Comparison of ENCODE assay signal across 30 mouse cellular contexts in the genomic region with DNA sequence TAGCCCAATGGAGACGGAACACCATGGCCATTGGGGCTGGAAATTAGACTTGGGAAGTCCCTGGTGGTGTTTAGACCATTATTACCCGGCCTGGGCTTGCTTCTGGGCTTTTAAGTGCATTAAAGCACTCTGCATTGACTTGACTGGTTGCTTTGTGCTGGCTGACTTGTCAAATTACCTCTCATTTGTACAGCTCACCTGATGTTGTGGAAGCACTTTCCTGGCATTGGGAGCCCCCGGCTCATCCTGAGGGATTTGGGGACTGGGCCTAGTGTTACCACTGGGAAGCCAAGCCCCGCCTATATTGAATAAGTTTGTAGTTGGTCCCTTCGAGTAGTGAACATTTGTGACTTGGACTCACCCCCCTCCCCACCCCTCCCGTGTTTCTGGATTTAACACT.
"Had no signal": no experiment of that assay in that cellular context is flagged by ENCODE, and none has a peak within 500 bp of the region (broad histone marks: within the 10 kb centered on the region; RNA-seq: fewer than 3 reads in every experiment).

No protein-coding gene starts in this region.

- H3K4me2 ChIP-seq: limb, embryonic 12.5 days; limb, embryonic 13.5 days; limb, embryonic 15.5 days; liver, embryonic 11.5 days; liver, embryonic 12.5 days; liver, embryonic 13.5 days; liver, embryonic 15.5 days; lung, embryonic 14.5 days; lung, embryonic 15.5 days; midbrain, embryonic 12.5 days; midbrain, embryonic 15.5 days; neural tube, embryonic 12.5 days had no signal

- H3K27me3 ChIP-seq: limb, embryonic 12.5 days; limb, embryonic 13.5 days; limb, embryonic 15.5 days; liver, embryonic 12.5 days; liver, embryonic 13.5 days; lung, embryonic 15.5 days; megakaryocyte, embryonic 14.5 days; midbrain, embryonic 12.5 days; midbrain, embryonic 15.5 days; neural tube, embryonic 12.5 days had no signal

- ATAC-seq: liver, embryonic 12.5 days; liver, postnatal 0 days; lung, postnatal 0 days; midbrain, embryonic 15.5 days; midbrain, embryonic 16.5 days had no signal

- H3K4me3 ChIP-seq: limb, embryonic 10.5 days; limb, embryonic 12.5 days; limb, embryonic 13.5 days; limb, embryonic 15.5 days; liver, embryonic 12.5 days; liver, embryonic 13.5 days; liver, embryonic 15.5 days; lung, embryonic 15.5 days; megakaryocyte, embryonic 14.5 days; midbrain, embryonic 10.5 days; midbrain, embryonic 12.5 days; midbrain, embryonic 15.5 days; myocyte; neural tube, embryonic 12.5 days had no signal

- DNase-seq: left cerebral cortex, postnatal 4 days; liver; liver, embryonic 13.5 days; liver, postnatal 0 days; lung, adult 18-20 months; lung, adult 2 months; lung, embryonic 14.5 days; lung, postnatal 10 days; lung, postnatal 14 days; lung, postnatal 36 days; lung, postnatal 4 days; midbrain, embryonic 14.5 days had no signal

- H3K9ac ChIP-seq: limb, embryonic 12.5 days; limb, embryonic 13.5 days; limb, embryonic 15.5 days; liver, embryonic 12.5 days; liver, embryonic 13.5 days; liver, embryonic 14.5 days; liver, embryonic 15.5 days; liver, postnatal 0 days; lung, embryonic 14.5 days; lung, embryonic 15.5 days; midbrain, embryonic 12.5 days; midbrain, embryonic 15.5 days; neural tube, embryonic 12.5 days had no signal

- H3K36me3 ChIP-seq: limb, embryonic 10.5 days; limb, embryonic 12.5 days; limb, embryonic 13.5 days; limb, embryonic 15.5 days; liver, embryonic 12.5 days; liver, embryonic 13.5 days; liver, embryonic 15.5 days; lung, embryonic 15.5 days; midbrain, embryonic 10.5 days; midbrain, embryonic 12.5 days; midbrain, embryonic 15.5 days; neural tube, embryonic 12.5 days had no signal

- H3K27ac ChIP-seq: limb, embryonic 10.5 days; limb, embryonic 12.5 days; limb, embryonic 13.5 days; limb, embryonic 15.5 days; liver, embryonic 12.5 days; liver, embryonic 13.5 days; liver, embryonic 14.5 days; liver, embryonic 15.5 days; lung, embryonic 15.5 days; macrophage; midbrain, embryonic 10.5 days; midbrain, embryonic 12.5 days; midbrain, embryonic 15.5 days; neural tube, embryonic 12.5 days had no signal

- H3K4me1 ChIP-seq: limb, embryonic 10.5 days; limb, embryonic 12.5 days; limb, embryonic 15.5 days; liver, embryonic 12.5 days; liver, embryonic 13.5 days; liver, embryonic 15.5 days; lung, embryonic 15.5 days; megakaryocyte, embryonic 14.5 days; midbrain, embryonic 10.5 days; midbrain, embryonic 12.5 days; midbrain, embryonic 15.5 days; neural tube, embryonic 12.5 days had no signal

- H3K9me3 ChIP-seq: limb, embryonic 10.5 days; limb, embryonic 12.5 days; limb, embryonic 13.5 days; limb, embryonic 15.5 days; liver, embryonic 12.5 days; liver, embryonic 13.5 days; liver, embryonic 15.5 days; lung, embryonic 15.5 days; midbrain, embryonic 10.5 days; midbrain, embryonic 12.5 days; midbrain, embryonic 15.5 days; neural tube, embryonic 12.5 days had no signal
